ENCODE assay signal across 15 mouse cellular contexts in genomic region chr5:130614209-130614608, GRCm38 (mm10).
DNase-seq lines count a peak whose midpoint lies in the region; ATAC-seq and TF ChIP-seq lines count a peak whose summit lies in the region.
"Had no signal": no experiment of that assay in that cellular context is flagged by ENCODE, and none has a peak within 500 bp of the region (broad histone marks: within the 10 kb centered on the region; RNA-seq: fewer than 3 reads in every experiment).

No protein-coding gene starts in this region.

- no peak for TF ChIP-seq CTCF in lung, postnatal 0 days (IDR thresholded peaks at IDR 0.05)
- TF ChIP-seq CTCF in cerebellum, adult 2 months (IDR thresholded peaks at IDR 0.05; ENCODE audit: borderline replicate concordance, insufficient read depth, low read depth, low read length), result no peak

- ATAC-seq in lung, embryonic 16.5 days (ENCODE audit: low read depth), result peak; percentile 49; the same call in 1 of the 2 replicates
- ATAC-seq in lung, postnatal 0 days, result no peak
- ATAC-seq in embryonic facial prominence, embryonic 14.5 days (ENCODE audit: low read depth), result no peak
- ATAC-seq in kidney, embryonic 14.5 days (ENCODE audit: low FRiP score, low TSS enrichment), result no peak
- ATAC-seq: forebrain, embryonic 15.5 days had no signal

- TF ChIP-seq EP300 in lung, postnatal 0 days (IDR thresholded peaks at IDR 0.05), result no peak

- peak; percentile 5 to 14 for DNase-seq in heart, adult 18-20 months
- DNase-seq in heart, embryonic 10.5 days (ENCODE audit: low spot score), result no peak
- DNase-seq in lung, postnatal 0 days (ENCODE audit: low spot score), result no peak
- DNase-seq in cerebellum, adult 2 months, result peak; percentile 66 to 83
- peak; percentile 71 for DNase-seq in embryonic facial prominence, embryonic 14.5 days (ENCODE audit: low spot score)
- no peak for DNase-seq in thymus, postnatal 4 days
- DNase-seq: adrenal gland, adult 8-10 months; B cell, adult 2 months; gastrocnemius, postnatal 25 days; right cerebral cortex, postnatal 14 days; thymus, adult 2 months had no signal

- TF ChIP-seq POLR2A in cerebellum, adult 2 months (IDR thresholded peaks at IDR 0.05; ENCODE audit: borderline replicate concordance, insufficient read depth, low read length), result no peak

- H3K27ac ChIP-seq in heart, embryonic 10.5 days, result no peak overlapping the region
- no peak overlapping the region for H3K27ac ChIP-seq in lung, embryonic 16.5 days (ENCODE audit: low read length)
- no peak overlapping the region for H3K27ac ChIP-seq in lung, postnatal 0 days (ENCODE audit: low read length)
- H3K27ac ChIP-seq in cerebellum, adult 2 months (ENCODE audit: insufficient read depth, low read length), result no peak overlapping the region
- H3K27ac ChIP-seq in embryonic facial prominence, embryonic 14.5 days (replicated peaks; ENCODE audit: low read depth, low read length), result no peak overlapping the region
- no peak overlapping the region for H3K27ac ChIP-seq in kidney, embryonic 14.5 days (ENCODE audit: low read depth, low read length)
- H3K27ac ChIP-seq: forebrain, embryonic 15.5 days; midbrain, embryonic 10.5 days had no signal

- whole genome bisulfite sequencing in heart, embryonic 10.5 days, result 81% methylated on average over 3 of the region's 3 CpGs
- WGBS in lung, embryonic 16.5 days, result 54% methylated on average over 3 of the region's 3 CpGs
- WGBS in lung, postnatal 0 days, result 59% methylated on average over 3 of the region's 3 CpGs
- WGBS in cerebellum, adult 2 months, result 28% methylated on average over 3 of the region's 3 CpGs
- 40% methylated on average over 3 of the region's 3 CpGs for WGBS in embryonic facial prominence, embryonic 14.5 days
- 64% methylated on average over 3 of the region's 3 CpGs for WGBS in kidney, embryonic 14.5 days

- no peaks in the 10 kb centered on the region for H3K4me1 ChIP-seq in heart, embryonic 10.5 days
- H3K4me1 ChIP-seq in lung, embryonic 16.5 days (replicated peaks; ENCODE audit: control insufficient read depth, insufficient read depth, low read length), result no peaks in the 10 kb centered on the region
- no peaks in the 10 kb centered on the region for H3K4me1 ChIP-seq in lung, postnatal 0 days (ENCODE audit: insufficient read depth, low read depth, low read length)
- H3K4me1 ChIP-seq in cerebellum, adult 2 months (ENCODE audit: control insufficient read depth, insufficient read depth, low read length), result peaks cover 26% of the 10 kb centered on the region
- 0 out of 2 replicates have a peak, but pooled peaks cover 5% of the 10 kb centered on the region for H3K4me1 ChIP-seq in embryonic facial prominence, embryonic 14.5 days (ENCODE audit: control insufficient read depth, insufficient read depth, low read length)
- H3K4me1 ChIP-seq in kidney, embryonic 14.5 days (ENCODE audit: control insufficient read depth, insufficient read depth, low read length), result peaks cover 3% of the 10 kb centered on the region; the same call in 1 of the 2 replicates
- H3K4me1 ChIP-seq: forebrain, embryonic 15.5 days had no signal

- H3K4me3 ChIP-seq in heart, embryonic 10.5 days, result no peak overlapping the region
- no peak overlapping the region for H3K4me3 ChIP-seq in lung, embryonic 16.5 days (ENCODE audit: low read length)
- H3K4me3 ChIP-seq in lung, postnatal 0 days (ENCODE audit: low read depth, low read length), result no peak overlapping the region
- no peak overlapping the region for H3K4me3 ChIP-seq in cerebellum, adult 2 months (replicated peaks; ENCODE audit: insufficient read depth, low read depth, low read length)
- H3K4me3 ChIP-seq in embryonic facial prominence, embryonic 14.5 days (ENCODE audit: low read depth, low read length), result no peak overlapping the region
- H3K4me3 ChIP-seq in kidney, embryonic 14.5 days (ENCODE audit: low read length), result no peak overlapping the region
- H3K4me3 ChIP-seq: forebrain, embryonic 15.5 days; midbrain, embryonic 10.5 days had no signal

- no peaks in the 10 kb centered on the region for H3K9me3 ChIP-seq in heart, embryonic 10.5 days
- H3K9me3 ChIP-seq in lung, embryonic 16.5 days (ENCODE audit: control insufficient read depth, low read length), result no peaks in the 10 kb centered on the region
- no peaks in the 10 kb centered on the region for H3K9me3 ChIP-seq in lung, postnatal 0 days (ENCODE audit: low read length)
- H3K9me3 ChIP-seq in embryonic facial prominence, embryonic 14.5 days (ENCODE audit: control insufficient read depth, low read length), result 0 out of 2 replicates have a peak, but pooled peaks cover 1% of the 10 kb centered on the region
- H3K9me3 ChIP-seq in kidney, embryonic 14.5 days (ENCODE audit: control insufficient read depth, low read length), result no peaks in the 10 kb centered on the region; the same call in 1 of the 2 replicates
- H3K9me3 ChIP-seq: forebrain, embryonic 15.5 days; midbrain, embryonic 10.5 days had no signal

- H3K9ac ChIP-seq in lung, embryonic 16.5 days (ENCODE audit: low read length), result no peak overlapping the region
- no peak overlapping the region for H3K9ac ChIP-seq in lung, postnatal 0 days (replicated peaks; ENCODE audit: low read depth)
- no peak overlapping the region for H3K9ac ChIP-seq in embryonic facial prominence, embryonic 14.5 days (ENCODE audit: low read depth, low read length)
- no peak overlapping the region for H3K9ac ChIP-seq in kidney, embryonic 14.5 days (ENCODE audit: low read depth, low read length)
- H3K9ac ChIP-seq: forebrain, embryonic 15.5 days had no signal

- H3K36me3 ChIP-seq in heart, embryonic 10.5 days, result no peaks in the 10 kb centered on the region
- H3K36me3 ChIP-seq in lung, embryonic 16.5 days (ENCODE audit: control insufficient read depth, insufficient read depth, low read length), result no peaks in the 10 kb centered on the region
- H3K36me3 ChIP-seq in lung, postnatal 0 days (ENCODE audit: insufficient read depth, low read length), result no peaks in the 10 kb centered on the region
- H3K36me3 ChIP-seq in embryonic facial prominence, embryonic 14.5 days (ENCODE audit: control insufficient read depth, insufficient read depth, low read length), result no peaks in the 10 kb centered on the region
- no peaks in the 10 kb centered on the region for H3K36me3 ChIP-seq in kidney, embryonic 14.5 days (ENCODE audit: control insufficient read depth, insufficient read depth, low read length)
- H3K36me3 ChIP-seq: forebrain, embryonic 15.5 days; midbrain, embryonic 10.5 days had no signal

- no peaks in the 10 kb centered on the region for H3K27me3 ChIP-seq in heart, embryonic 10.5 days (ENCODE audit: insufficient read depth, poor library complexity, severe bottlenecking)
- no peaks in the 10 kb centered on the region for H3K27me3 ChIP-seq in lung, embryonic 16.5 days (ENCODE audit: control insufficient read depth, insufficient read depth, low read depth, low read length)
- no peaks in the 10 kb centered on the region for H3K27me3 ChIP-seq in lung, postnatal 0 days (replicated peaks; ENCODE audit: insufficient read depth, low read length)
- H3K27me3 ChIP-seq in cerebellum, adult 2 months (ENCODE audit: control insufficient read depth, insufficient read depth, low read length), result no peaks in the 10 kb centered on the region
- no peaks in the 10 kb centered on the region for H3K27me3 ChIP-seq in embryonic facial prominence, embryonic 14.5 days (replicated peaks; ENCODE audit: control insufficient read depth, insufficient read depth, low read length)
- no peaks in the 10 kb centered on the region for H3K27me3 ChIP-seq in kidney, embryonic 14.5 days (ENCODE audit: control insufficient read depth, insufficient read depth, low read length)
- H3K27me3 ChIP-seq: forebrain, embryonic 15.5 days had no signal

- H3K4me2 ChIP-seq in lung, embryonic 16.5 days (ENCODE audit: low read depth, low read length), result no peak overlapping the region
- no peak overlapping the region for H3K4me2 ChIP-seq in lung, postnatal 0 days (replicated peaks; ENCODE audit: low read depth, low read length)
- no peak overlapping the region for H3K4me2 ChIP-seq in embryonic facial prominence, embryonic 14.5 days (ENCODE audit: low read depth, low read length)
- no peak overlapping the region for H3K4me2 ChIP-seq in kidney, embryonic 14.5 days (replicated peaks; ENCODE audit: low read depth, low read length)
- H3K4me2 ChIP-seq: forebrain, embryonic 15.5 days had no signal

Comparison
In these comparisons a context has a peak if more than half of its experiments do, and no peak if none do; other contexts are left out.
1. DNase-seq: peak in heart, adult 18-20 months (2 of 2), cerebellum, adult 2 months (2 of 2) and embryonic facial prominence, embryonic 14.5 days (single experiment); none in heart, embryonic 10.5 days (single experiment), lung, postnatal 0 days (single experiment) and thymus, postnatal 4 days (single experiment).